Mouse (Mus musculus) kidney, embryonic 14.5 days (tissue): ENCODE measurements around the gene AI182371. TPM values are rescaled to one million over a fixed set of nuclear protein-coding genes. Genes with fewer than 3 reads are reported as not detected.

ENCODE experiments used
- ATAC-seq: fragments of 200-750 bp; cut with Nextera tagmentation; 2 replicates; pipeline ENCODE4 v1.8.0; 2017; ENCODE audit warnings: moderate number of reproducible peaks, mild to moderate bottlenecking, moderate TSS enrichment, moderate library complexity; ENCODE audit not compliant: low FRiP score, low TSS enrichment
- H3K27ac ChIP-seq: fragments of 300-500 bp; sonication (generic); 2 replicates; pipeline ENCODE4 v1.5.1; 2014; ENCODE audit warnings: low read depth, mild to moderate bottlenecking, low read length, moderate library complexity, mixed read lengths
- H3K27me3 ChIP-seq: fragments of 300-500 bp; sonication (generic); 2 replicates; pipeline ENCODE4 v1.6.1; 2014; ENCODE audit warnings: mild to moderate bottlenecking, low read length; ENCODE audit not compliant: control insufficient read depth, insufficient read depth
- H3K36me3 ChIP-seq: fragments of 300-500 bp; sonication (generic); 2 replicates; pipeline ENCODE4 v1.6.1; 2014; ENCODE audit warnings: low read length, mixed read lengths; ENCODE audit not compliant: control insufficient read depth, insufficient read depth
- H3K4me1 ChIP-seq: fragments of 300-500 bp; sonication (generic); 2 replicates; pipeline ENCODE4 v1.6.1; 2014; ENCODE audit warnings: low read length, mixed read lengths; ENCODE audit not compliant: control insufficient read depth, insufficient read depth
- H3K4me2 ChIP-seq: fragments of 300-500 bp; sonication (generic); replicated peaks from 2 replicates; pipeline ENCODE4 v1.6.1; 2014; ENCODE audit warnings: low read depth, mild to moderate bottlenecking, low read length
- H3K4me3 ChIP-seq: fragments of 300-500 bp; sonication (generic); 2 replicates; pipeline ENCODE4 v1.5.1; 2014; ENCODE audit warnings: mild to moderate bottlenecking, low read length
- H3K9ac ChIP-seq: fragments of 300-500 bp; sonication (generic); 2 replicates; pipeline ENCODE4 v1.6.1; 2014; ENCODE audit warnings: low read depth, mild to moderate bottlenecking, low read length, moderate library complexity
- H3K9me3 ChIP-seq: fragments of 300-500 bp; sonication (generic); 2 replicates; pipeline ENCODE4 v1.6.1; 2016; ENCODE audit warnings: low read length; ENCODE audit not compliant: control insufficient read depth
- WGBS: fragments of 180-500 bp; shearing (Covaris S2); extraction: QIAGEN DNeasy Blood & Tissue Kit; methylation state at CpG from one replicate; pipeline ENCODE4 v1.1.7; 2014; 5-methylcytosine and 5-hydroxymethylcytosine counted together
- polyA plus RNA-seq: library from polyadenylated mRNA; unstranded; fragments of >200 nt; fragmentation: Nextera tagmentation; extraction: Ambion mirVana; gene quantifications from 2 replicates; pipeline ENCODE4 v1.2.1, GENCODE M21; 2014

Gene AI182371
- polyA plus RNA-seq, 1 experiment from 2014 or later: 0.24 TPM

- Histone ChIP-seq H3K4me1 (no peaks in the 10 kb centered on the region), H3K9me3 (no peaks in the 10 kb centered on the region), H3K27me3 (no peaks in the 10 kb centered on the region), H3K9ac (no peak overlapping the region), H3K36me3 (0 out of 2 replicates have a peak, but pooled peaks cover 4% of the 10 kb centered on the region), H3K27ac (no peak overlapping the region), H3K4me2 (no peak overlapping the region), H3K4me3 (no peak overlapping the region)
- whole genome bisulfite sequencing: 85% methylated on average over 2 of the region's 2 CpGs
- ATAC-seq: no peak
These were observed 9.2 kb upstream of the AI182371 start for GRCm38 (mm10) chr2:35110521-35110920.

GRCm38 (mm10) chr2:35109924-35110304 is 8.6 kb upstream of the AI182371 start:
- H3K27ac ChIP-seq: no peak overlapping the region
- ATAC-seq: no peak
- H3K9ac ChIP-seq: peak overlapping the region; percentile 84
- 0 out of 2 replicates have a peak, but pooled peaks cover 4% of the 10 kb centered on the region for H3K36me3 ChIP-seq
- H3K4me3 ChIP-seq: peak overlapping the region; percentile 82
- H3K4me1 ChIP-seq: no peaks in the 10 kb centered on the region
- no peaks in the 10 kb centered on the region for H3K9me3 ChIP-seq
- H3K27me3 ChIP-seq: no peaks in the 10 kb centered on the region
- peak overlapping the region; percentile 77 for H3K4me2 ChIP-seq
- 2% methylated on average over 13 of the region's 13 CpGs for WGBS

DNA sequence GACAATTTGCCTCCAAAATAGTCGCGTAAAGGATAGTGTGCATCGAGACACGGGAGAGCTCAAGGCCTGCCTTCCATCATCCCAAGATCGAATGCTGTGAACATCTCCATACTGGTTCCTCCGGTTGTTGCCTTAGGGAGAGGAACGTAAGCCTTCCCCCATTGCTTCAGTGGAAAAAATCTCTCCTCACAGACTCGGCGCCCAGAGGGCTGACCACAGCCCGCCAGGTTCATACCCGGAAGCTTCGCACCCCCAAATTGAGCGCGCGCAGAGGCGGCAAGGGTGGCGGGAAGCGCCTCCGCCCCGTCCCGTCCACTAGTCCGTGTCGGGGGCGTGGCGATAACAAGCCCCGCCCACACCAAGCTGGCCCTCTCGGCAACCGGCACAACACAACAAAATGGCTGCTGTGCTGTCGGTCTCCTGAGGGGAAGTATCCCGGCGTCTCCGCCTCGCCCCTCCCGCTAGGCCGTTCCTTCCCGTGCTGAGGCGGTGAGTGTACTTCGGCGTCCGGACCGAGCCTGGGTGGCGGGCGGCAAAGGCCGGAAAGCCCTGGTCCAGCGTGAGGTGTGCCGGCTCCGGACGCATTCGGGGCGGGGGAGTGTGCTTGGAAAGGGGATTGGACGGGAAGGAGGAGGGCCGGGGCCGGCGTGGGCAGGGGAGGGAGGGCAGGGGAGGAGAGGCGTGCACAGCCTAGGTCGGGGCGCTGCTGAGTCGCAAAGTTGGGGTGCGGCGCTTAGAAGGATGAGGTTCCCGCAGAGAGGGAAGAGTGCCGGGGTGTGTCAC is 8.0 kb upstream of the AI182371 start, which contains the start of gene Cntrl:
Gene Cntrl (plus strand): TSS at position 352 of the 783 bp plus-strand sequence.
- peak within 1 kb of the TSS; percentile 84 for H3K9ac ChIP-seq
- no peaks in the 10 kb centered on the region for H3K4me1 ChIP-seq
- peak; percentile 94 for ATAC-seq
- WGBS: under 1% methylated on average over 62 of the region's 62 CpGs
- no peaks in the 10 kb centered on the region for H3K9me3 ChIP-seq
- peak within 1 kb of the TSS; percentile 90 for H3K27ac ChIP-seq
- H3K4me2 ChIP-seq: peak within 1 kb of the TSS; percentile 77
- H3K4me3 ChIP-seq: peak within 1 kb of the TSS; percentile 82
- H3K27me3 ChIP-seq: no peaks in the 10 kb centered on the region
- no peaks in the 10 kb centered on the region for H3K36me3 ChIP-seq

DNA sequence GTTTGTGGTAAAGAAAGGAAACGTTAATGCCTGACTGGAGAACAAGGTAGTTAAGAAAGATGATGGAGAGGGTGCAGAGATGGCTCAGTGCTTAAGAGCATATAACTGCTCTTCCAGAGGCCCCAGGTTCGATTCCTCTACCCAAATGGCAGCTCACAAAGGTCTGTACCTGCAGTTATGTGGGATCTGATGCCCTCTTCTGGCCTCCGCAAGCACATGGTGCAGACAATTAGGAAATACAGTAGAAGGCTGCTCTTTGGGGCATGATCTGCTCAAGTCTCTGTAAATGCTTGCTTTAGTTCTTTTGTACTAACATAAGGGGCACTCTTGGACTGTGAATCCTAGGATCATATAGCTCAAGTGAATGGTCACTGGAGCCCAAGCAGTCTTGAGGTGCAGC is 7.4 kb upstream of the AI182371 start:
- no peaks in the 10 kb centered on the region for H3K36me3 ChIP-seq
- H3K27ac ChIP-seq: peak overlapping the region; percentile 90
- peak; percentile 30; the same call in 1 of the 2 replicates for ATAC-seq
- H3K4me1 ChIP-seq: no peaks in the 10 kb centered on the region
- H3K4me2 ChIP-seq: peak overlapping the region; percentile 77
- H3K4me3 ChIP-seq: peak overlapping the region; percentile 82
- no peaks in the 10 kb centered on the region for H3K27me3 ChIP-seq
- no peaks in the 10 kb centered on the region for H3K9me3 ChIP-seq
- WGBS: 28% methylated on average over 3 of the region's 3 CpGs
- H3K9ac ChIP-seq: peak overlapping the region; percentile 84

GRCm38 (mm10) chr2:35107984-35108635 is 6.8 kb upstream of the AI182371 start:
- no peak overlapping the region for H3K4me3 ChIP-seq
- no peak overlapping the region for H3K4me2 ChIP-seq
- H3K36me3 ChIP-seq: no peaks in the 10 kb centered on the region
- ATAC-seq: no peak
- H3K4me1 ChIP-seq: 0 out of 2 replicates have a peak, but pooled peaks cover under 1% of the 10 kb centered on the region
- H3K27ac ChIP-seq: no peak overlapping the region
- H3K9ac ChIP-seq: no peak overlapping the region
- WGBS: 64% methylated on average over 5 of the region's 5 CpGs
- no peaks in the 10 kb centered on the region for H3K9me3 ChIP-seq
- H3K27me3 ChIP-seq: no peaks in the 10 kb centered on the region

DNA sequence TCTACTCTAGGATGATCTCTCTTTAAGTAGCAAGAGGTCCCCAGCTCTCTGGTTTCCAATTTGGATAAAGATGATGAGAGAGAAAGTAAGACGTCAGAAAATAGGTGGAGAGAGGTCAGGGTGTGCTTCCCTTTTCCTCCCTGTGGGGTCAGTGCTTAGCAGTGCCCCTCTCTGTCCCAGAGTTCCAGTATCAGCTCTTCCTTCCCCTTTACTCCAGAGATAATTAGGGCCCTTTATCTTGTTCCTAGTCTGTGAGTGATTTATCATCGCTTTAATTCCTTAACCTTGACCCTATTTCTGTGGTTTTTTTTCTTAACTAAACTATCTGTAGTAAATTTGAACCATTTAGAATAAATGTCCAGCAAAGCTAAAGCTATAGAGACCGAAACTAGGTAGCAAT is 3.5 kb upstream of the AI182371 start:
- H3K36me3 ChIP-seq: no peaks in the 10 kb centered on the region
- ATAC-seq: no peak

GRCm38 (mm10) chr2:35103558-35103957 is 2.2 kb upstream of the AI182371 start:
- 30% methylated on average over 5 of the region's 5 CpGs for WGBS
- H3K4me1 ChIP-seq: 0 out of 2 replicates have a peak, but pooled peaks cover 2% of the 10 kb centered on the region
- H3K9ac ChIP-seq: no peak overlapping the region
- H3K36me3 ChIP-seq: no peaks in the 10 kb centered on the region
- H3K27ac ChIP-seq: 0 out of 2 replicates have a peak overlapping the region, but pooled peaks have one; percentile 17
- ATAC-seq: no peak
- H3K4me3 ChIP-seq: no peak overlapping the region
- no peak overlapping the region for H3K4me2 ChIP-seq
- no peaks in the 10 kb centered on the region for H3K9me3 ChIP-seq
- H3K27me3 ChIP-seq: no peaks in the 10 kb centered on the region

More for the DNA sequence above, 3.5 kb upstream of the AI182371 start:
- Histone ChIP-seq H3K4me1 (0 out of 2 replicates have a peak, but pooled peaks cover 2% of the 10 kb centered on the region), H3K9me3 (no peaks in the 10 kb centered on the region), H3K27ac (no peak overlapping the region), H3K27me3 (no peaks in the 10 kb centered on the region), H3K9ac (no peak overlapping the region), H3K4me2 (no peak overlapping the region), H3K4me3 (no peak overlapping the region)
- 31% methylated on average over 3 of the region's 3 CpGs for WGBS

DNA sequence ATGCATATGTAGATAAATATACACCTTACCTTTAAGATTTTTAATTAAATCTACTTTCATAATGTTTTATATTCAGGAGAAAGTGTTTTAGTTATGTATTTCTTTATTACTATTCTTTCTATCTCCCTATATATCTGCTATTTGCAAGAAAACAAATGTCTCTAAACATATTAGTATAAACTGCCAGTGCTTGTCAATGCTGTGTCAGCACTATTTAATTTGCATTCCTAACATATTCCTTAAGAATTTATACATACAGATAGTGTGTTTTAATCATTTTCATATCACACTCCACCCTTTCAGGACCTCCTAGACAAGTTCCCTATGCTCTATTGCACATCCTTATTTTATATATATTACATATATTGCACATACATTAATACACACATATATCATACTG is 1.4 kb upstream of the AI182371 start:
- H3K9ac ChIP-seq: no peak overlapping the region
- H3K4me3 ChIP-seq: no peak overlapping the region
- H3K4me1 ChIP-seq: 0 out of 2 replicates have a peak, but pooled peaks cover 2% of the 10 kb centered on the region
- no peak for ATAC-seq
- H3K36me3 ChIP-seq: no peaks in the 10 kb centered on the region
- H3K27me3 ChIP-seq: no peaks in the 10 kb centered on the region
- no peak overlapping the region for H3K4me2 ChIP-seq
- H3K27ac ChIP-seq: no peak overlapping the region
- no peaks in the 10 kb centered on the region for H3K9me3 ChIP-seq

DNA sequence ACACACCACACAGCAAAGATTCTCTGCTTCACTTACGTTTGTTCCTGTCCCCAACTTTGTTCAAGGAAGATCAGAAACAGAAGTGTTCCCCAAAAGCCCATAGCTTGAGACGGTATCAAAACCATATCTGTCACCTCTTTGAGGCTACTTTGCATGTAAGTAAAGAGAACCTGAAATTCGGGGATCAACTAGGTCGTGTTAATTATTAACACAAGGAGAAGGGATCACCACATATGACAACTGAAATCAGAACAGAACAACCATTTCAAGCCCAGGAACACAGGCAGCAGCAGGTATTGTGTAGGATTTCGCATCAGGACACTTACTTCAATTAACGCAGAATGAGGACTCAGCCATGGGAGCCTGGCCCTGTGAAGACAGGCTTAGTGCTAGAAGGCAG is 814 bp downstream of the AI182371 start:
- 86% methylated on average over 6 of the region's 6 CpGs for WGBS
- no peak for ATAC-seq

More for the DNA sequence above, 814 bp downstream of the AI182371 start:
- no peak overlapping the region for H3K27ac ChIP-seq
- H3K36me3 ChIP-seq: no peaks in the 10 kb centered on the region
- no peak overlapping the region for H3K9ac ChIP-seq
- H3K4me3 ChIP-seq: no peak overlapping the region
- H3K4me1 ChIP-seq: 0 out of 2 replicates have a peak, but pooled peaks cover 2% of the 10 kb centered on the region
- no peaks in the 10 kb centered on the region for H3K9me3 ChIP-seq
- no peaks in the 10 kb centered on the region for H3K27me3 ChIP-seq
- no peak overlapping the region for H3K4me2 ChIP-seq
